Mouse (Mus musculus) megakaryocyte, embryonic 14.5 days (primary cell): ENCODE data around the gene Pde11a.

Source experiments
- FLI1 ChIP-seq: IDR thresholded peaks from 2 replicates; pipeline ENCODE4 v1.6.1; 2012; ENCODE audit warnings: low read length, inconsistent platforms, mixed read lengths
- GATA1 ChIP-seq: IDR thresholded peaks from 3 replicates; pipeline ENCODE4 v1.6.1; 2012; ENCODE audit warnings: mixed read lengths, low read length, inconsistent platforms, borderline replicate concordance

DNA sequence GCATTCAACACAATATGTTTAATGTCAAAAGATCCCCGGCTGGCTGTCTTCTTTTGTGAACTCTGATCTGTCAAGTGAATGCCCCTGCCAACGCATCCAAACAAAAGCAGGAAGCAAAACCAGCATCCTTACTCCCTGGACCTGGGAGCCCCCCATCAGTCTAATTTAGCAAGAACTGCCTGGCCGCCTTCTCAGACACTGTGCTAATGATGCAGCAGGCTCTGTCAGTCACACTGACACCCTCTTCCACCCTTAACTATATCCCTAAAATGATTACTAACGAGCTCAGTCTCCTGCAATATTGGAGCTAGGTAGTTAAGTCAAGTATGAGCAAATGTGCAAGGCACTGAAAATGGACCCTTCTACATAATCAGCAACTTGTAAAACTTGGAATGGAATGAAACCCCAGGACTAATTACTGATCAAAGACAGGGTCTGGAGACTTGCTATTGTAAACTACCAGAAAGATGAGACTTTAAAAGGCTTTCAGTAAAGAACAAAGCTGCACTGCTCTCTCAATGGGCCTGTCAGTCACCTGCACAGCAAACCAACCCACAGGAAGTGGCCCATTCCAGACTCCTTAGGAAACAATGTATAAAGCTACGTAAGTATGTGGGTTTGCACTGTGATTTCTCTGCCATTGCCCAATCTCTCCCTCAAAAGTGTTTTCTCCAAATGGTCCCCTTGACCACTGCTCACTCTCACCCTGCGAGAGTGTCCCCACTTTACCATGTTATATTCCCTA, 118.0 kb downstream of the Pde11a start:
- TF ChIP-seq FLI1 = no peak
- no peak for TF ChIP-seq GATA1
